Mouse (Mus musculus): ENCODE results near the gene Wnt9a.

DNA sequence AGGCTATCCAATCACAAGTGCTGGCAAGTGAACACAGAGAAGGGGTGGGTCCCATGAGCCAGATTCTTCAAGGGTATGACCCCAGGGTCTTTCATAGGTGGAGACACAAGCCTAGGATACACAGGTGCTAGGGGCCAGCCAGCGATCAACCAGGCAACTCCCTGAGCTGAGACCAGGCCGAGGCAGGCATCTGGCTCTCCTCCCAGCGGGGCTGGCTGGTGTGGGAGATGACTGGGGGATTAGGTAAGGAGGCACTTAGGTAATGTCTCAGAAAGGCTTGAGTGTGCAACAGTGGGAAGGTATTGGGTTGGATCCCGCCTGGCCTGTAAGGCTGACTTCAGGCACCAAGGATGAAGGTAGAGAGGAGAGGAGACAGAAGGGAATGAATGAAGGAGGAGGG, 28.4 kb downstream of the Wnt9a start:
- no peak for TF ChIP-seq POLR2A (IDR thresholded peaks at IDR 0.05; ENCODE audit: borderline replicate concordance, insufficient read depth, low read length)
- TF ChIP-seq CTCF (IDR thresholded peaks at IDR 0.05; ENCODE audit: borderline replicate concordance, insufficient read depth, low read depth, low read length), result no peak

All from cerebellum, adult 2 months (tissue).